Mouse (Mus musculus) forebrain, embryonic 15.5 days (tissue): ENCODE results near the gene Ptpn11. TPM values are rescaled to one million over a fixed set of nuclear protein-coding genes. Genes with fewer than 3 reads are reported as not detected.

Source experiments
- ATAC-seq: fragments of 200-750 bp; cut with Nextera tagmentation; replicated peaks from 2 replicates; pipeline ENCODE4 v1.8.0; 2017; ENCODE audit warnings: mild to moderate bottlenecking, moderate TSS enrichment, moderate library complexity
- H3K27ac ChIP-seq: fragments of 300-500 bp; sonication (generic); replicated peaks from 2 replicates; pipeline ENCODE4 v1.5.1; 2015; ENCODE audit warnings: mild to moderate bottlenecking, inconsistent platforms
- H3K27me3 ChIP-seq: fragments of 300-500 bp; sonication (generic); 2 replicates; pipeline ENCODE4 v1.6.1; 2015; ENCODE audit warnings: inconsistent platforms
- H3K36me3 ChIP-seq: fragments of 300-500 bp; sonication (generic); 2 replicates; pipeline ENCODE4 v1.6.1; 2015; ENCODE audit warnings: mild to moderate bottlenecking, inconsistent platforms
- H3K4me1 ChIP-seq: fragments of 300-500 bp; sonication (generic); 2 replicates; pipeline ENCODE4 v1.6.1; 2015; ENCODE audit warnings: inconsistent platforms
- H3K4me2 ChIP-seq: fragments of 300-500 bp; sonication (generic); replicated peaks from 2 replicates; pipeline ENCODE4 v1.6.1; 2015; ENCODE audit warnings: mild to moderate bottlenecking, inconsistent platforms
- H3K4me3 ChIP-seq: fragments of 300-500 bp; sonication (generic); 2 replicates; pipeline ENCODE4 v1.5.1; 2015; ENCODE audit warnings: mild to moderate bottlenecking, inconsistent platforms
- H3K9ac ChIP-seq: fragments of 300-500 bp; sonication (generic); replicated peaks from 2 replicates; pipeline ENCODE4 v1.6.1; 2015; ENCODE audit warnings: mild to moderate bottlenecking, inconsistent platforms
- H3K9me3 ChIP-seq: fragments of 300-500 bp; sonication (generic); 2 replicates; pipeline ENCODE4 v1.6.1; 2016; ENCODE audit warnings: inconsistent platforms
- WGBS: fragments of 180-500 bp; shearing (Covaris S2); methylation state at CpG from one replicate; pipeline ENCODE4 v1.1.7; 2015; ENCODE audit warnings: mixed read lengths; 5-methylcytosine and 5-hydroxymethylcytosine counted together
- polyA plus RNA-seq: library from polyadenylated mRNA; unstranded; fragments of >200 nt; fragmentation: Nextera tagmentation; extraction: Ambion mirVana; gene quantifications from 2 replicates; pipeline ENCODE4 v1.2.1, GENCODE M21; 2015

Ptpn11 gene
- polyA plus RNA-seq, 1 experiment from 2014 or later = 26.1 TPM

- H3K4me2 ChIP-seq = no peak overlapping the region
- H3K36me3 ChIP-seq = no peaks in the 10 kb centered on the region
- H3K9me3 ChIP-seq = no peaks in the 10 kb centered on the region
- H3K9ac ChIP-seq = no peak overlapping the region
- H3K27ac ChIP-seq = no peak overlapping the region
- no peak for ATAC-seq
- WGBS = 61% methylated on average over 7 of the region's 7 CpGs
- H3K4me1 ChIP-seq = peaks cover 5% of the 10 kb centered on the region
- H3K4me3 ChIP-seq = no peak overlapping the region
- no peaks in the 10 kb centered on the region for H3K27me3 ChIP-seq
Observed at GRCm38 (mm10) chr5:121087733-121088132, 103.5 kb downstream of the Ptpn11 start.

GRCm38 (mm10) chr5:121082605-121083004, 108.6 kb downstream of the Ptpn11 start:
- no peak for ATAC-seq
- no peak overlapping the region for H3K9ac ChIP-seq
- H3K4me1 ChIP-seq = peaks cover 4% of the 10 kb centered on the region
- no peaks in the 10 kb centered on the region for H3K36me3 ChIP-seq
- H3K4me2 ChIP-seq = no peak overlapping the region
- no peaks in the 10 kb centered on the region for H3K27me3 ChIP-seq
- no peak overlapping the region for H3K27ac ChIP-seq
- H3K9me3 ChIP-seq = no peaks in the 10 kb centered on the region
- no peak overlapping the region for H3K4me3 ChIP-seq
- WGBS = 95% methylated on average over 7 of the region's 7 CpGs

GRCm38 (mm10) chr5:121081754-121082153, 109.4 kb downstream of the Ptpn11 start:
- no peak overlapping the region for H3K9ac ChIP-seq
- no peak overlapping the region for H3K4me3 ChIP-seq
- 78% methylated on average over 5 of the region's 5 CpGs for WGBS
- peaks cover 8% of the 10 kb centered on the region for H3K4me1 ChIP-seq
- H3K36me3 ChIP-seq = no peaks in the 10 kb centered on the region
- H3K9me3 ChIP-seq = no peaks in the 10 kb centered on the region
- no peak for ATAC-seq
- no peak overlapping the region for H3K27ac ChIP-seq
- no peak overlapping the region for H3K4me2 ChIP-seq
- no peaks in the 10 kb centered on the region for H3K27me3 ChIP-seq

Other genes with a start within 250 kb of the Ptpn11 start
- 21.1 and 21.3 TPM in 2 replicates for gene Rph3a, start 181.3 kb downstream of the Ptpn11 start, polyA plus RNA-seq
- 398 and 410 TPM in 2 replicates for gene Rpl6, start 13.1 kb upstream of the Ptpn11 start, polyA plus RNA-seq
- 18.1 and 20.8 TPM in 2 replicates for gene Hectd4, start 28.8 kb upstream of the Ptpn11 start, polyA plus RNA-seq
- 138 and 142 TPM in 2 replicates for gene Trafd1, start 194.2 kb upstream of the Ptpn11 start, polyA plus RNA-seq
- 54.7 and 59.0 TPM in 2 replicates for gene Naa25, start 206.5 kb upstream of the Ptpn11 start, polyA plus RNA-seq